Mouse (Mus musculus) thymus, postnatal 4 days (tissue): Measurements from ENCODE around the gene Cpne9.

Source experiments
- DNase-seq: peaks from one replicate; pipeline ENCODE4 v3.0.0; 2021

Cpne9 gene

GRCm38 (mm10) chr6:113344321-113344720 is 62.2 kb downstream of the Cpne9 start:
- no peak for DNase-seq

GRCm38 (mm10) chr6:113346897-113347296 is 64.8 kb downstream of the Cpne9 start:
- DNase-seq: no peak

- no peak for DNase-seq
Observed at GRCm38 (mm10) chr6:113350538-113350937, 68.4 kb downstream of the Cpne9 start.

GRCm38 (mm10) chr6:113351161-113351560 is 69.1 kb downstream of the Cpne9 start:
- DNase-seq: no peak

- no peak for DNase-seq
Observed at GRCm38 (mm10) chr6:113351653-113352052, 69.5 kb downstream of the Cpne9 start.

- no peak for DNase-seq
Observed at GRCm38 (mm10) chr6:113352820-113353219, 70.7 kb downstream of the Cpne9 start.

GRCm38 (mm10) chr6:113353696-113354095 is 71.6 kb downstream of the Cpne9 start:
- no peak for DNase-seq
